Mouse (Mus musculus) limb, embryonic 14.5 days (tissue): ENCODE results near the gene Nagpa. TPM values are rescaled to one million over a fixed set of nuclear protein-coding genes. Genes with fewer than 3 reads are reported as not detected.

Source experiments
- ATAC-seq: fragments of 200-750 bp; cut with Nextera tagmentation; 2 replicates; pipeline ENCODE4 v1.8.0; 2017; ENCODE audit warnings: low read depth, moderate number of reproducible peaks, moderate TSS enrichment; ENCODE audit not compliant: low FRiP score
- DNase-seq: peaks from one replicate; pipeline ENCODE4 v3.0.0-alpha.2; 2015; ENCODE audit warnings: low spot score
- H3K27ac ChIP-seq: fragments of 300-500 bp; sonication (generic); replicated peaks from 2 replicates; pipeline ENCODE4 v1.5.1; 2014; ENCODE audit warnings: low read depth, mild to moderate bottlenecking, low read length, moderate library complexity, mixed read lengths
- H3K27me3 ChIP-seq: fragments of 300-500 bp; sonication (generic); 2 replicates; pipeline ENCODE4 v1.6.1; 2014; ENCODE audit warnings: low read length, mixed read lengths; ENCODE audit not compliant: control insufficient read depth, insufficient read depth
- H3K36me3 ChIP-seq: fragments of 300-500 bp; sonication (generic); 2 replicates; pipeline ENCODE4 v1.6.1; 2014; ENCODE audit warnings: mild to moderate bottlenecking, low read length, moderate library complexity, mixed read lengths; ENCODE audit not compliant: control insufficient read depth, insufficient read depth
- H3K4me1 ChIP-seq: fragments of 300-500 bp; sonication (generic); 2 replicates; pipeline ENCODE4 v1.6.1; 2014; ENCODE audit warnings: antibody characterized with exemption, low read length, mixed read lengths; ENCODE audit not compliant: control insufficient read depth, insufficient read depth
- H3K4me2 ChIP-seq: fragments of 300-500 bp; sonication (generic); replicated peaks from 2 replicates; pipeline ENCODE4 v1.6.1; 2014; ENCODE audit warnings: low read depth, mild to moderate bottlenecking, low read length, moderate library complexity; ENCODE audit not compliant: severe bottlenecking
- H3K4me3 ChIP-seq: fragments of 300-500 bp; sonication (generic); replicated peaks from 2 replicates; pipeline ENCODE4 v1.5.1; 2014; ENCODE audit warnings: low read length
- H3K9ac ChIP-seq: fragments of 300-500 bp; sonication (generic); 2 replicates; pipeline ENCODE4 v1.6.1; 2014; ENCODE audit warnings: mild to moderate bottlenecking, low read depth, low read length, moderate library complexity; ENCODE audit not compliant: severe bottlenecking
- H3K9me3 ChIP-seq: fragments of 300-500 bp; sonication (generic); 2 replicates; pipeline ENCODE4 v1.6.1; 2016; ENCODE audit warnings: low read length; ENCODE audit not compliant: control insufficient read depth
- POLR2A ChIP-seq: fragments of 200-500 bp; IDR thresholded peaks from 2 replicates; pipeline ENCODE4 v1.8.0; 2012; ENCODE audit warnings: inconsistent platforms, mild to moderate bottlenecking, moderate library complexity, borderline replicate concordance; ENCODE audit not compliant: insufficient read depth, insufficient read length; ENCODE audit errors: extremely low read depth
- WGBS: fragments of 180-500 bp; shearing (Covaris S2); extraction: QIAGEN DNeasy Blood & Tissue Kit; methylation state at CpG from one replicate; pipeline ENCODE4 v1.1.7; 2014; 5-methylcytosine and 5-hydroxymethylcytosine counted together
- polyA plus RNA-seq, 2 experiments: library from polyadenylated mRNA; depleted of rRNA in 1 of 2; stranded (reverse) in 1 of 2; unstranded in 1 of 2; fragments of >200 nt; fragmentation: Nextera tagmentation in 1 of 2; extraction: Ambion mirVana in 1 of 2; gene quantifications; 2 replicates each; pipeline versions ENCODE4 v1.2.1 to v1.2.3; 2012 to 2014

Nagpa gene
- 16.3 and 23.2 TPM in 2 replicates for polyA plus RNA-seq (2012; rRNA removed)
- 17.0 and 17.2 TPM in 2 replicates for polyA plus RNA-seq (2014; fragmentation: Nextera tagmentation; extraction: Ambion mirVana)

- 5% methylated on average over 36 of the region's 40 CpGs for WGBS
- peak; percentile 58; the same call in 1 of the 2 replicates for TF ChIP-seq POLR2A
- Histone ChIP-seq H3K9ac (peak within 1 kb of the TSS; percentile 69), H3K27ac (no peak within 1 kb of the TSS), H3K4me2 (peak within 1 kb of the TSS; percentile 96), H3K27me3 (no peaks in the 10 kb centered on the region), H3K36me3 (peaks cover 2% of the 10 kb centered on the region; the same call in 1 of the 2 replicates), H3K9me3 (no peaks in the 10 kb centered on the region), H3K4me3 (peak within 1 kb of the TSS; percentile 73), H3K4me1 (0 out of 2 replicates have a peak, but pooled peaks cover 5% of the 10 kb centered on the region)
- peak; percentile 93 for DNase-seq
- peak; percentile 92 for ATAC-seq
These were observed at the start of gene Nagpa for GRCm38 (mm10) chr16:5203668-5204433. Gene Nagpa, minus strand, starts transcription at chr16:5204012.

DNA sequence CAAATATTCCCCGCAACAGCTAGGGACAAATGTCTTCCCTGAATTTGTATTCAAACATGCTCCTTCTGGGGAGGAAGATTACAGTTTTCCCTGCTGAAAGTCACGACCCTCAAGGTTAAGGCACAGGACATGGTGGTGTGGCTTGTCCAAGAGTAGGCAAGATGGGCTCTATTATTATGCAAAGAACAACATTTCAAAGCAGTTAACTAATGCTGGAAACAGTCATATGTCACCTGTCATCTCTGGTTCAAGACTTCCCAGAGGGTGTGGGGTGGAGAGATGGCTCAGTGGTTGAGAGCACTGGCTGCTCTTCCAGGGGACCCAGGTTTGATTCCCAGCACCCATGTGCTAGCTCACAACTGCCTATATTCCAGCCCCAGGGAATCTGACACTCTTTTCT lies 48.4 kb upstream of the Nagpa start:
- no peak for ATAC-seq
- WGBS = 92% methylated on average over 2 of the region's 2 CpGs
- Histone ChIP-seq H3K4me3 (no peak overlapping the region), H3K4me1 (peaks cover 5% of the 10 kb centered on the region; the same call in 1 of the 2 replicates), H3K4me2 (no peak overlapping the region), H3K9me3 (no peaks in the 10 kb centered on the region), H3K36me3 (peaks cover 30% of the 10 kb centered on the region), H3K27ac (no peak overlapping the region), H3K27me3 (no peaks in the 10 kb centered on the region), H3K9ac (no peak overlapping the region)
- no peak for DNase-seq
- no peak for TF ChIP-seq POLR2A

DNA sequence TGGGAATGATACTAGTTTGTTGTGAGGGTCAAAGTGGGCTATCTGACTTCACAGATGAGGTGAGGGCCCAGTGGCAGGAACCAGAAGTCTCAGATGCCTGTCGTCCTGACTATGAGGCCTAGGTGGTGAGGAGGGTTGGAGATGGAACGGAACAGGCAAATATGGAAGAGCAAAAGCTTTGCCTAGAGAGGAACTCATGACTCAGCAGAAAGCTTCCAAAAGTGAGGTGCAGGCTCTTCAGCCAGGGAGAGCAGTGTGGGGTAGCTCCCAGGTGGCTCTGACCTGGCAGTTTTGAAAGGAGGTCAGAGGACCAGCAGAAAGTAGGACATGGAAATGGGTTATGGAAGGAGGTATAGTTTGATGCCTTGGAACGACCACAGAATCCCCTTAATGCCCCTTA lies 47.1 kb upstream of the Nagpa start:
- ATAC-seq (no peak), DNase-seq (no peak)
- peaks cover 5% of the 10 kb centered on the region; the same call in 1 of the 2 replicates for H3K4me1 ChIP-seq
- H3K36me3 ChIP-seq = peaks cover 39% of the 10 kb centered on the region
- H3K4me3 ChIP-seq = no peak overlapping the region
- 94% methylated on average over 3 of the region's 3 CpGs for WGBS
- H3K27me3 ChIP-seq = no peaks in the 10 kb centered on the region
- no peaks in the 10 kb centered on the region for H3K9me3 ChIP-seq
- no peak overlapping the region for H3K27ac ChIP-seq
- no peak for TF ChIP-seq POLR2A
- H3K9ac ChIP-seq = no peak overlapping the region
- no peak overlapping the region for H3K4me2 ChIP-seq

GRCm38 (mm10) chr16:5244411-5244810 lies 40.6 kb upstream of the Nagpa start:
- no peak for ATAC-seq
- 35% methylated on average over 7 of the region's 7 CpGs for WGBS

DNA sequence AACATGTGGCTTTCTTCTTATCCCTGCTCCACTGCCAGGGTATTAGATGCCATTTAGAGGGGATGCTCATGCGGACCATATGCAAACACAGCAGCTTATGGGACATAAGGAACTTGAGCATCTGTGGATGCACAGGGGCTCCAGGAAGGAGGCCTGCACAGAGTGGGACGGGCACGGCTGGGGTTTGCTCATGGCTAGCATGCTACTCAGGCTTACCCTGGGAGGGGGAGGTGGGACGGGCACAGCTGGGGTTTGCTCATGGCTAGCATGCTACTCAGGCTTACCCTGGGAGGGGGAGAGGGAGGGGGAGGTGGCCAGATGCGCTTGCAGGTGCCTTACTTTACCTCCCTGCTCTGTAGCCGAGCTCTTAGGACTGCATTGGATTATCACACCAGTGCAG lies 39.1 kb upstream of the Nagpa start:
- no peak for TF ChIP-seq POLR2A
- Histone ChIP-seq H3K4me1 (no peaks in the 10 kb centered on the region), H3K4me2 (no peak overlapping the region), H3K9ac (no peak overlapping the region), H3K36me3 (peaks cover 85% of the 10 kb centered on the region), H3K27me3 (no peaks in the 10 kb centered on the region), H3K4me3 (no peak overlapping the region), H3K9me3 (no peaks in the 10 kb centered on the region), H3K27ac (no peak overlapping the region)
- 82% methylated on average over 6 of the region's 6 CpGs for WGBS
- no peak for ATAC-seq
- DNase-seq = no peak

More at GRCm38 (mm10) chr16:5244411-5244810, 40.6 kb upstream of the Nagpa start:
- TF ChIP-seq POLR2A = no peak
- no peak overlapping the region for H3K4me2 ChIP-seq
- no peaks in the 10 kb centered on the region for H3K27me3 ChIP-seq
- H3K9ac ChIP-seq = no peak overlapping the region
- H3K4me1 ChIP-seq = no peaks in the 10 kb centered on the region
- H3K9me3 ChIP-seq = no peaks in the 10 kb centered on the region
- no peak overlapping the region for H3K4me3 ChIP-seq
- H3K36me3 ChIP-seq = peaks cover 90% of the 10 kb centered on the region
- no peak for DNase-seq
- no peak overlapping the region for H3K27ac ChIP-seq
